Mouse (Mus musculus): Measurements from ENCODE around the gene Epop. TPM values are rescaled to one million over a fixed set of nuclear protein-coding genes. Genes with fewer than 3 reads are reported as not detected.
"Not testable (repeated sequence)": the region's sequence is repeated elsewhere in the genome, so short reads cannot be mapped to it uniquely, and the experiment has no call there.

Epop gene
- polyA plus RNA-seq, 1 experiment from 2014 or later = 2.2 TPM

- no peak for DNase-seq (ENCODE audit: low spot score)
These were observed 31.5 kb upstream of the Epop start for GRCm38 (mm10) chr11:97660734-97661647.

GRCm38 (mm10) chr11:97659990-97660714 is 30.6 kb upstream of the Epop start:
- DNase-seq (ENCODE audit: low spot score) = peak; percentile 81

- peak; percentile 26 for DNase-seq (ENCODE audit: low spot score)
These were observed 29.9 kb upstream of the Epop start for GRCm38 (mm10) chr11:97659267-97659989.

- DNase-seq (ENCODE audit: low spot score) = no peak
These were observed 29.3 kb upstream of the Epop start for GRCm38 (mm10) chr11:97658751-97659266.

- not testable (repeated sequence) for DNase-seq (ENCODE audit: low spot score)
These were observed 28.5 kb upstream of the Epop start for GRCm38 (mm10) chr11:97657967-97658366.

- DNase-seq (ENCODE audit: low spot score) = no peak
These were observed 27.9 kb upstream of the Epop start for GRCm38 (mm10) chr11:97657184-97657945.

- no peak for DNase-seq (ENCODE audit: low spot score)
These were observed 26.9 kb upstream of the Epop start for GRCm38 (mm10) chr11:97656269-97656971.

- DNase-seq (ENCODE audit: low spot score) = no peak
These were observed 24.7 kb upstream of the Epop start for GRCm38 (mm10) chr11:97654210-97654609.

GRCm38 (mm10) chr11:97653376-97653775 is 23.9 kb upstream of the Epop start:
- DNase-seq (ENCODE audit: low spot score) = not testable (repeated sequence)

- no peak for DNase-seq (ENCODE audit: low spot score)
These were observed 20.8 kb upstream of the Epop start for GRCm38 (mm10) chr11:97650341-97650740.

GRCm38 (mm10) chr11:97648541-97648940 is 19.0 kb upstream of the Epop start:
- DNase-seq (ENCODE audit: low spot score) = not testable (repeated sequence)

GRCm38 (mm10) chr11:97644834-97645233 is 15.3 kb upstream of the Epop start:
- peak; percentile 75 for DNase-seq (ENCODE audit: low spot score)

- DNase-seq (ENCODE audit: low spot score) = no peak
These were observed 14.0 kb upstream of the Epop start for GRCm38 (mm10) chr11:97643380-97644055.

- DNase-seq (ENCODE audit: low spot score) = no peak
These were observed 13.2 kb upstream of the Epop start for GRCm38 (mm10) chr11:97642746-97643145.

GRCm38 (mm10) chr11:97641668-97642067 is 12.2 kb upstream of the Epop start:
- DNase-seq (ENCODE audit: low spot score) = no peak

GRCm38 (mm10) chr11:97635468-97636019 is 6.0 kb upstream of the Epop start:
- no peak for DNase-seq (ENCODE audit: low spot score)

- DNase-seq (ENCODE audit: low spot score) = not testable (repeated sequence)
These were observed 2.9 kb upstream of the Epop start for GRCm38 (mm10) chr11:97632440-97632839.

GRCm38 (mm10) chr11:97631938-97632337 is 2.4 kb upstream of the Epop start:
- peak; percentile 81 for DNase-seq (ENCODE audit: low spot score)

GRCm38 (mm10) chr11:97631500-97631899 is 2.0 kb upstream of the Epop start:
- DNase-seq (ENCODE audit: low spot score) = no peak

All from thymus, postnatal 0 days (tissue).